Mouse (Mus musculus) olfactory bulb, adult 2 months (tissue): Measurements from ENCODE around the gene Cep57l1.

Experiments used
- CTCF ChIP-seq: fragments of 200-500 bp; IDR thresholded peaks from 2 replicates; pipeline ENCODE4 v1.5.1; 2012; ENCODE audit warnings: low read depth, mild to moderate bottlenecking, low read length, moderate library complexity; ENCODE audit not compliant: insufficient read depth
- POLR2A ChIP-seq: fragments of 200-500 bp; IDR thresholded peaks from 2 replicates; pipeline ENCODE4 v1.6.1; 2012; ENCODE audit warnings: mild to moderate bottlenecking, low read depth, low read length, moderate library complexity; ENCODE audit not compliant: insufficient read depth

GRCm38 (mm10) chr10:41810564-41811455 lies 1.1 kb upstream of the Cep57l1 start:
- TF ChIP-seq POLR2A = no peak; the same call in 1 of the 2 replicates
- TF ChIP-seq CTCF = no peak
